Mouse (Mus musculus): ENCODE measurements around the gene Olfr510.
"Not testable (repeated sequence)": the region's sequence is repeated elsewhere in the genome, so short reads cannot be mapped to it uniquely, and the experiment has no call there.

GRCm38 (mm10) chr7:108616781-108617180, 49.4 kb upstream of the Olfr510 start:
- not testable (repeated sequence) for TF ChIP-seq POLR2A (IDR thresholded peaks at IDR 0.05; ENCODE audit: low read depth, low read length); CTCF (IDR thresholded peaks at IDR 0.05; ENCODE audit: extremely low read depth, insufficient read depth, insufficient read length, insufficient replicate concordance)

All from spleen, adult 2 months (tissue).